Mouse (Mus musculus) testis, postnatal 14 days (tissue): Measurements from ENCODE around the gene Zcchc9.

Experiments used
- DNase-seq: peaks from one replicate; pipeline ENCODE4 v3.0.0; 2021; ENCODE audit warnings: low spot score

Gene Zcchc9

DNA sequence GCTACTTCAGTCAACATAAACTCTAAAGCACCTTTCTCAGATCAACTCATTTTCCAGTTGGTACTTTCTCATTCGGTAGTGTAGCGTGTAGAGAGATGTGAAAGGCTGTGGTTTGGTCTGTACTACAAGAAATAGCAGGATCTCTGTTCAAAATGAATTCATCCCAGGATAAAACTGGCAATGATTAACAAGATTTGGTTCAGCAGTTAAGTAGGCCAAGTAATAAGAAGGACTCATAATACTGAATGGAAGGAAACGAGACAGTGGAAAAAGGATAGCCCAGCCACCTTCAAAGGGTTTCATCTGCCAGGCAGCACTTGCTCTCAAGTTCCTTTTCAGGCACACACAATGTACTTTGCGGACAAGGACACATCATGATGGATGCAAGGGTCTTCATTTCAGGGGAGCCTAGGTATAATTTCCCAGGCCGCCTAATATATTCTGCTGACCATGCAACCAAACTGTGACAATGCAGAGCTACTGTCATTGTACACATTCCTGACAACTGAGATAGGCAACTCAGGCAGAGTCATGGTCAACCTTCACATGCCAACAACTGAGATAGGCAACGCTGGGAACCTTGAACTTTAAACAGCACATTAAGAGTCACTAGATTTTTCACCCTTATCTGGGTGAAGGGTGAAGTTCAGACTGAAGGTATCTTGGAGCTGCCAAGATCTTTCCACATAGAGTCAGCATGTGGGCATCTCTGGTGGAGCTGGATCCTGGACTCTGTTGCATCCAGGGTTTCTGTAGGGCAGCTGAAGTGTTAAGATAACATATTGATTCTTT lies 45.7 kb downstream of the Zcchc9 start:
- DNase-seq = no peak

DNA sequence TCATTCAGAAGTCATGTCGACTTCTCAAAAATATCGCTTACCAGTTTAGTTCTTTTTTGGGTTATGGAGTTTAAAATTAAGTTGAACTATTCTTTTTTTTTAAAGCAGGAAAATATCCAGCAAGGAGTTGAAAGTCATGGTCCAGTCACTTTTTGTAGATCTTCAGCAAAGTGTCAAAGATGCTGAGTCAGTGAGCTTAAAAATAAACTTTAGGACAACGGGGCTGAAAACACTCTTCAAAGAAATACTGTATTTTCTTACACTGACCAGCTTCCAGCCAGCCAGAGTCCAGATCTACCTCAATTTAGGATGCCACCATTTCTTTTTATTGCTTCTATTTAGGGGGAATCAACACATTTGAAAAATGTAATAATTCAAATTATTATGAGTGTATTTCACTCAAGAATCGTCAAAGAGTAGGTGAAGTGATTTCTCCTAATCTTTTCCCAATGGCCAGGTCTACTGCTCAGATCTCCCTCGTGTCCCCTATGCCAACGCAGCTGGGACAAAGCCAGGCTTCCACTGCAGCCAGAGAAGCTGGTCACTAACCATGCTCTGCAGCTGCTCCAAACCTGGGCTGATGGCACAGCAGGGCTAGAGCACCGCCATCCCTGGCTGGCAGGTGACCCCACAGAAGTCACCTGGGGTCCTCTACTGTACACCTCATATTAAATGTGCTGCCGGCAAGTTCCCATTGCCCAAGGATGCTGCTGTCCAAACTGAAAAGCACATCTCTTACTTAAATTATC lies 47.0 kb downstream of the Zcchc9 start:
- DNase-seq = no peak

DNA sequence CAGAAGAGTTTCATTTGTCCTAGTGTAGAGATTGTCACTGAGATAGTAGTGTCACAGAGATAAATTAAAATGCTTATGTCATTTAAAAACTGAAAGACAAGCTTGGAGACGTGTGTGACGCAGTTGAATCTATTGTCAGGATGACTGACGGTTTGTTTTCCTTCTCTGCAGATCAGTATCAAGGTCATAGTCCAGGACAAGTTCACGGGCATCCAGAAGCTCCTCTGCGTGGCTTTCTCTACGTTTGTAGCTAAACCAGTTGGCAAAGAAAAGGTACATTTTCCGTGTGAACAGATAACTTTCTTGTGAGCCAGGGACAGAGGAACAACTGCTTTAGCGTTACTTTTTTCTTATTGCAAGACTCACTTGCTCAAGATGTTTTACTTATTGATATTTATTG lies 47.7 kb downstream of the Zcchc9 start:
- no peak for DNase-seq

DNA sequence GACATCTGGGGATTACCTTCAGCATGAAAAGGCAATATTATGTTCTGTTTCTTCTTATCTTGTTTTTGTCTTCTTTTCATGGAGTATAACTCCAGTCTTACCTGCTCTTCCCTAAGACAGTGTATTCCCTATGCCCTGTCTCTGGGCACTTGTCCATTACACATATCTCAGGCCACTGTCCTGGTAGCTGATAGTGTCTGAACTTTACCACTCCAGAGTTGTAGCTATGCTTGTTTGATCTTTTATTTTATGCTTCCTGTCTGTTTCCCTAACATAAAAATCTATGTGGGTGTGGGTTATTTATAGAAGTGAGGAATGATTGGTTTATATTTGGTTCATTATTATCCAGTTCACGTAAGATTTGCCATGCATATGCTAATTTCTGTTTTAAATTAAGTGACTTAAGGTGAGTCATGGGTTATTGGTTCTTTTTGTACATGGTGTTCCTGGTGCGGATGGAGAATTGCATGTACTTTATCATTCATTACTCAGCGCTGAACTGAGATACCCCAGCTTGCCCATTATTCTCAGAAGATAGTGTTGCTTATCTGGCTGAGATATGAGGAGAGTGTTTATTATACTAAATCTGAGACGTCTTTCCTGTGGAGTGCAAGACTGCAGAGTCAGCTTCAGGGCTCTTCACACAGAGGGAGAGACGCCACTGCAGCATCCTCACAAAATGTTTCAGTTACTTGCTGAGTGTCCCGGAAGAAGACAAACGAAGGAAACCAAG lies 49.0 kb downstream of the Zcchc9 start:
- DNase-seq = no peak

DNA sequence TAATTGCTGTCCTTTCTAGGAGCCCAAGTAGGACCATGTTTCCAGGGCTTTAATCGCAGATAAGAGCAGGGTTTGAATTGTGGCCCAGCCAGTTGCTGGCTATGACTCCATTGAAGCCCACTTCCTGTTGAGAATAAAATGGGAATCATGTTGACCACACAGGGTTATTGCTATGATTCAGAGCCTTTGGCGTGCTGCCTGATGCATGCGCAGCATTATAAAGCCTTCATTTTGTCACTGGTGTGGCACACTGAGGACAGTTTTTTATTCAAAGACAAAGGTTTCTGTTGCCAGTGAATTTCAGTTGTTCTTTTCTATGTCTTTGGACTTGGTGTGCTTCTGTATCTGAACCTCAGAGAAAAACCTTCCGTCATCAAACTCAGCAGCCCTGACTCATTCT lies 51.3 kb downstream of the Zcchc9 start:
- DNase-seq = no peak

DNA sequence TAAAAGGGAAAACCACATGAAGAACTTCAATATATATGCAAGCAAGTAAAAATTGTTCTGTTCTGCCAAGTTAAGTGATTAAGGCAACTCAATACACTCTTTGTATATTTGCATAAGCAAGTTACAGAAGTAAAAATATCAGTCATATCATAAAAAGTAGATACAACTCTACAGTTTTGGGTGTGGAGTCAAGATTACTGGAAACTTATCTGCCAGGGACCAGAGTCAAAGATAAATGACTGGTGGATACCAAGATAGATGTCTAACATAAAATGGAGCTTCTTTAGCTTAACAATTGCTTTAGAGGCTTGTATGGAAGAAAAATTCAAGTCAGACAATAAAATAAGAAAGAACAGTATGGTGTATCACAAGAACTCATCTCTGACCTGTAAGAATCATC lies 52.7 kb downstream of the Zcchc9 start:
- DNase-seq = no peak

DNA sequence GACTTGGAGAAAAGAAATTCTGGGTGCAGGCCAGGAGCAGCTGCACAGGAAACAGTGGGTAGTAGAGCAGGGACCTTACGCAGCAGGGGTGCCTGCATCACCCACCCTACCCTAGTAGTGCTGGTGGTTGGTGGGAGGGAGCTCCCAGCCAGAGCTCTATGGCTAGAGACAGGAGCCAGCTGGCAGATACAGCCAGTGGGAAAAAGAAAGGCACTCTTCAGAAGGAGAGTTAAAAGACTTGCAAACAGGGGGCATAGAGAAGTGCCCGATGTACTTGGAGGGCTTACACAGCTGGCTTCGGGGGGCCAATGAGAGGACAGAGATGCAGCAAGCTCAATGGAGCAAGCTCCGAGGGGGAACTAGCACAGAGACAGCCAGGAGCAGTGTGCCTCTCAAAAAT lies 53.8 kb downstream of the Zcchc9 start:
- no peak for DNase-seq

DNA sequence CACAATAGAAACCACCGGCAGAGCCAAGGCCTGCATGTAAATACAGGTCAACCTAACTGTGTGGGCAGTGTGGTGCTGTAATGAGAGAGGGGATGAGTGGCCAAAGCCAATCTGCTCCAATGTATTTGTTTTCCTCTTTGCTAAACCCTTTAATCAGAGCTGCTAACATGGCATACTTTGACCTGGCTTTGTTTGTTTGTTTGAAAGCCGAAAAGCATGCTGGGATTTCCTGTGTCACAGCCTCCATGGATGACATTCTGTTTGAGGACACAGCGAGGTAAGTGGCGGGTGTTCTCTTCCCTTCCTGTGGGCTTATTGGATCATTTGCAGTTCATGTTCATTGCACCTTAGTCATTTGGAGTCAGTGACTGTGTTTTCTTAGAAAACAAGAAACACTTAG lies 57.5 kb downstream of the Zcchc9 start:
- no peak for DNase-seq

DNA sequence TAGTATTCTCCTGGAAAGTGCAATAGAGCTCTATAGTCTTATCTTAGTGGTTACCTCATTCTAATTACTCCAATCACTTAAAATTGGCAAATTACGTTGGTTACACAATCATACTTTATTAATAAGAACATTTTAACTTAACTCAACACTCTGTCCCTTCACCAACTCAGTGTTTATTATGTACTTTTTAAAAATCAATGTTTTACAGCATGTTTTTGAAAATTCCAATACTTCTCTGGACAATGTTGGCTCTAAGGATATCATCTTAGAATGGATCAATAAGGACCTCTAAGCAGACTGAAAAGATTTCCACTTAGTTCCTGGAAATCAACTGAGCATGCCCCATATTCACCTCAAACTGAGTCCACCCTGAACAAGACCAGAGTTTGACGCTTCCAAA lies 59.1 kb downstream of the Zcchc9 start:
- DNase-seq = no peak
